Mouse (Mus musculus) c-Kit-positive CD71-negative TER-119-negative erythroid progenitor cells, embryonic 14.5 days (primary cell): ENCODE results near the gene Khnyn.
A peak's percentile ranks its signal among the peaks of the same experiment; 100 is the strongest.

ENCODE experiments used
- DNase-seq: peaks from one replicate; pipeline ENCODE4 v3.0.0-alpha.2; 2013; ENCODE audit warnings: low read depth

Gene Khnyn

GRCm38 (mm10) chr14:55884713-55885113 is at the start of gene Khnyn:
Khnyn (plus strand) TSS chr14:55884947.
- peak; percentile 82 for DNase-seq

DNA sequence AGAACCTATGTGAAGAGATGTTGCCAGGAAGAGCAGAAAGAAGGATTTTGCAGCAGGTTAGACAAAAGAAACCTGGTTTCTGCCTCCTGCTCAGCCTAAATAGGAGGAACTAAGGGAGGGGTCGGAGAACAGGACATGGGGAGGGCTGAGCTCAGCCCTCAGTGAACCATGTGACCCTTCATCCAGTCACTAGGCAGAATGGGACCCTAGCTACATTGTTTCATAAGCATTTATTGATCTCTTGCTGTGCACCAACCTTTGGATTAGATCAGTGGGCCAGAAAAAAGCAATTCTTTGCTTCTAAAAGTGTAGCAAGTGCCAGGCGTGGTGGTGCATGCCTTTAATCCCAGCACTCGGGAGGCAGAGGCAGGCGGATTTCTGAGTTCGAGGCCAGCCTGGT is 46.4 kb upstream of the Khnyn start:
- no peak for DNase-seq

GRCm38 (mm10) chr14:55838740-55839139 is 46.0 kb upstream of the Khnyn start:
- no peak for DNase-seq

- no peak for DNase-seq
These were observed 43.8 kb upstream of the Khnyn start for GRCm38 (mm10) chr14:55840853-55841366.

DNA sequence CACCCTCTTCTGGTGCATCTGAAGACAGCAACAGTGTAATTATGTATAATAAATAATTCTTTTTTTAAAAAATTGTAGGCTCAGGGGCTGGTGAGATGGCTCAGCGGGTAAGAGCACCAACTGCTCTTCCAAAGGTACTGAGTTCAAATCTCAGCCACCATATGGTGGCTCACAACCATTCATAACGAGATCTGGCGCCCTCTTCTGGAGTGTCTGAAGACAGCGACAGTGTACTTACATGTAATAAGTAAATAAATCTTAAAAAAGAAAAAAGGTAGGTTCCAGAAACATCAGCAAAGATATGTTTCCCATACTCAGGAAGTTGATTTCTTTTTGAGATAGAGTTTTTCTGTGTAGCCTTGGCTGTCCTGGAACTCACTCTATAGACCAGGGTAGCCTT is 42.0 kb upstream of the Khnyn start:
- DNase-seq: no peak

DNA sequence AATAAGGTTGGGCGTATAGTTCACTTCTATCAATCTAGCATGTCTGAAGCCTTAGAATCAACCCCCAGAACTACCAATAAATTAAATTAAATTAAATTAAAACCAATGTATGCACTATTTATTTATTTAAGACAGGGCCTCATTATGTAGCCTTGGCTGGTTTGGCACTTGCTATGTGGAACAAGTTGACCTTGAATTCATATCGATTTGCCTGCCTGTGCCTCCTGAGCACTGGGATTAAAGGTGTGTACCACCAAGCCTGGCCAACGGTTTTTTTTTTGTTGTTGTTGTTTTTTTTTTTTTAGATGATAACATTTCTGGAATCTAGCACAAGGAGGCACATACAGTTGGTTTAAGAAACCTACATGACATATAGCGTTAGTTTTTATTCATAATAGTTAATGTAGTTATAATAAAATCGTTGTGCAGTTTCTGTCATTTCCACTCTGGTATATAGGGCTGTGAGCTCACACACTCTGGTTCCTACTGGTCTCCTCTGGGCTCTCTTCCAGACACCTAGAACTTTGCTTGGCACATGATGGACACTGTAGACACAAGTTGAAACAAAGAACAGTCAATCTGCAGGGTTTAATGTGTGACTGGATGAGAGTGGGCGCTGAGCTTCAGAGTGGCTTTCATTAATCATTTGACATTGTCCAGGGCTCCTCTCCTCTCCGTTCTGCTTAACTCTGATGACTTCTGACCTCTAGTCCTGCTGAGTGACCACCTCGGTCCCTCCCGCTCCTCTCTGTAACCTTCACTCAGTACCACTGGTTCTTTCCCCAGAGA is 39.0 kb upstream of the Khnyn start:
- no peak for DNase-seq

DNA sequence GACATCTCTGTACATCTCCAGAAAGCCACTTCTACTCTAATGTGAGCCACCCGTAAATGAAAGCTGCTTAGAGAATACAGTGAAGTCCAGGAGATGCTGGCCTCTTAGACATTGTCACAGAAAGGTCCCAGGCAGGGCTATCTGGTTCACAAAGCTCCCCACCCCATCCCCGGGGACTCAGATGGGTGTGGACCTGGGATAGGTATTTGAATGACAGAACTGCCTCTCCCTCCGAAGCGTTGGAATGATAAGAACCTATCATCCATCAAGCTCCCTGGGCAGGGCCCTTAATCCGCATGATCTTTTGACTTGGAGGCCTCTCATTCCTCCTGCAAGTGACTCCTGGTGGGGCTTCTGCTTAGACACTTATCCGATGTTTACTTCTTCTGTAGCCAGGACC is 33.9 kb upstream of the Khnyn start:
- DNase-seq: no peak

DNA sequence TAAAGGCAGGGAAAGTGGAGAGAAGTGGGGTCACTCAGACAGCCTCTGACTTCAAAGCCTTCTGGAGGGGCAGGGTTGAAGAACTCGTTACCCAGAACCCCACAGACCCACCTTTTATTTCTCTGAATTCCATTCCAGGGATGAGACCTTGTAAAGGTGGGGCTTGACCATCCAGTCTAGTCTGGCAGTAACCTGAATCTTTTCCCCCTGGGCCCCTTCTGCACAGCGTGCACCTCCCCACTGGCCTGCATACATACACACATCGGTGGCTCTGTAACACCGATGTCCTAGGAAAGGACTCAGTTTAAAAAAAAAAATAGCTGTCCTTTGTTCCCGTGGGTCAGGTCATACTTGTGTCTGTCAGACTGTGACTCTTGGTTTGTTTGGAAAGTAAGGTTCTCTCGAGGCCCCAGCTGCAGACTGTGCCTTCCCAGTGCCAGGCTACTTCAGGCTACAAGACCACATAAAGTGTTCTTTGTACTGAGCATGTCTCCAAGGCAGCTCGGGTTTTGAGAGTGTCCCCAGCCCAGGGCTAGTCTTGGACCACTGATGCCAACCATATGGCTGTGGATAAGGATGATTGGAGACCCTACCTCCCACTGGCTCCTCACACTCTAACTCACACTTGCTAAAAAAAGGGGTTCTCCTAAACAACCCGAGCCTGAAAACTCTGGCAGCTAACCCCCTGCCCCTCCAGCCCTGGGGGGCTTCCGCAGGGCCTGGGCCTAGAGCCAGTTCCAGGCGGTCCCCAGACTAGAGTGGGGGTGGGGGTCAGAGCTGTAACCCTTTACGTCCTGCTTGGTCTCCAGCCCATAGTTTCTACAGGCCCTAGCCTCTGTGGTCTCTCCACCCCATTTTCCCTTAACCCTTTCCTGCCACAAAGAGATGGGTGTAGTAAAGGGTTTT is 31.8 kb upstream of the Khnyn start:
- no peak for DNase-seq

DNA sequence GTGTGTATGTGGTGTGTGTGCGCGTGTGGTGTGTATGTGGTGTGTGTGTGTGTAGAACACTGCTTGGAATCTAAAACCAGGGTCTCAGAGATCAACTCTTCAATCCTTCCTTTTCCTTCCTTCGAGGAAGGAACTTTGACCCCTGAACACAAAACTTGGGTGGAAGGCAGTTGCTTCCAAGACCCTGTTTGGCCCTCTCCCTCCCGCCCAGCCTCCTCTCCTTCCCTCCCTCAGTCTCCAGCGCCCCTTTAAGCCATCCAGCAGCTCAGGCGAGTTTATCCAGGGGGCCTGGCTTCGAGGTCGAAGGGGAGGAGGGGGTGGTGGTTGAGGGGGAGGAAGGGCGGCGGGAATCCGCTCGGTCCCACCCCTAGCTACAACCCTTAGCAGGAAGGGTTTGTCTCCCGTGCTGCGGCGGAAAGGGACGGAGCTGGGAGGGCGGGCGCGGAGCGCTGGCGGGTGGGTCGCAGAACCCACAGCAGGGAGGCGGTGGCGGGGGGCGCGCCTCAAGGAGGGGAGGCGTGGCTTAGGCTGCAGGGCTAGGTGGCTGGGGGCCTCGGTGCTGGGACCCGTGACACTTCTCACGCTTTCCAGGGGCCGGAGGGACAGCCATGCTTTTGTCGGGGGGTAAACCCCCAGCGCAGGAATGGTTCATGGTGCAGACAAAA is 31.0 kb upstream of the Khnyn start, which contains the start of gene Nynrin:
TSS of gene Nynrin (plus strand) at position 390 of the 665 bp plus-strand sequence.
- DNase-seq: peak; percentile 46

- DNase-seq: no peak
These were observed 30.2 kb upstream of the Khnyn start for GRCm38 (mm10) chr14:55854406-55855100.

DNA sequence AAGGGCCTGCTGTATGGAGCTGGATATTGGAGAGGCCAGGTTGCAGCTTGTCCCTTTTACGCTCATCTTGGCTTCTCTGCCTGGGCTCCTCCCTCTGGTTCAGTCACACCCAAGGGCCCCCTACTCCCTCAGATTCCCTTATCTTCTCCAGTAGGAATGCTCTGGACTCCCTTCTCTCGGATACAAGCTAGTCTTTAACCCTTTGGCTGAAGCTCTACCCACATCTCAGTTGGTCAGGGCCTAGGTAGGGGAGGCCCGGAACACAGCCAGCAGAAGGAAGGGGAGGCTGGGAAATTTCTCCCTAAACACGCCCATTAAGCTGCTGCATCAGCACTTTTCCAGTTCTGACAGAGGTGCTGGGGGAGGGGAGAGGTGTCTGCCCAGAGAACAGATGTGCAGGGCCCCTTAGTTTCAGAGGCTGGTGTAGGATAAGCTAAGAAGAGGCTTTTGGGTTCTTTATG is 29.6 kb upstream of the Khnyn start:
- DNase-seq: no peak

- no peak for DNase-seq
These were observed 27.2 kb upstream of the Khnyn start for GRCm38 (mm10) chr14:55857588-55857987.

DNA sequence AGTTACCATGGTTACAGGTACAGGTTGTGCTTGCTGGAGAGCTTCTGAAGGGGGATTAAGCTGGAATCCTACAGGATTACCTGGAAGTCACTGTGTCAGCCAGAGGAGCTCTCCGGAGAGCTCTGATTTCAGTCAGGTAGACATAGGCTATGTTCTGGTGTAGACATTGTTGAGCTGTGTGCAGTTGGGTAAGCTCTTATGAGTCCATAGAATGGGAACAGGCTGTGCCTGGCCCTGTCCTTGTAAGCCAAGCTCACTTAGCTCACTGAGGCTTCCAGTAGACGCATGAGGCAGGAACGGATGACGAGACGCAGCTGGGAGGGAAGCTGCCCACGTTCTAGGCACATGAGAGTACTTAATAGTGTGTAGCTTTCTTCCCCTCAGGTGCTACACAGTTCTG is 22.6 kb upstream of the Khnyn start:
- DNase-seq: no peak

DNA sequence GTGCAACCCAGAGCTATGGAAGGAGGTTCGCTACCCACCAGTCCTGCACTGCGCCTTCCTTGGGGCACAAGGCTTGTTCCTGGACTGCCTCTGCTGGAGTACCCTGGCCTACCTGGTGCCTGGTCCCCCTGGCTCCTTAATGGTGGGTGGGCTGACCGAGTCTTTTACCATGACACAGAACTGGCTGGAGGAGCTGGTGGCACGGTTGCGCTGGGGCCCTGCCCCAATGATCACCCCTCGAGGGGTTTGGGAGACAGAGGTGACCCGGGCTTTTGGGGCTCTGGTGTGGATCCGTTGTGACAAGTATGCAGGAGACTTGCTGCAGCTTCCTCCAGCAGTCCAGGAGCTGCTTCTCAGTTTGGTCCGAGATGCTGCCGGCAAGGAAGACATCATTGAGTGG is 21.8 kb upstream of the Khnyn start:
- DNase-seq: no peak

- DNase-seq: peak; percentile 67
These were observed 21.0 kb upstream of the Khnyn start for GRCm38 (mm10) chr14:55863773-55864172.

- no peak for DNase-seq
These were observed 17.8 kb upstream of the Khnyn start for GRCm38 (mm10) chr14:55866962-55867361.

GRCm38 (mm10) chr14:55868230-55869026 is 16.3 kb upstream of the Khnyn start:
- DNase-seq: no peak

GRCm38 (mm10) chr14:55869538-55869937 is 15.2 kb upstream of the Khnyn start:
- DNase-seq: no peak

GRCm38 (mm10) chr14:55872039-55872438 is 12.7 kb upstream of the Khnyn start:
- DNase-seq: no peak

DNA sequence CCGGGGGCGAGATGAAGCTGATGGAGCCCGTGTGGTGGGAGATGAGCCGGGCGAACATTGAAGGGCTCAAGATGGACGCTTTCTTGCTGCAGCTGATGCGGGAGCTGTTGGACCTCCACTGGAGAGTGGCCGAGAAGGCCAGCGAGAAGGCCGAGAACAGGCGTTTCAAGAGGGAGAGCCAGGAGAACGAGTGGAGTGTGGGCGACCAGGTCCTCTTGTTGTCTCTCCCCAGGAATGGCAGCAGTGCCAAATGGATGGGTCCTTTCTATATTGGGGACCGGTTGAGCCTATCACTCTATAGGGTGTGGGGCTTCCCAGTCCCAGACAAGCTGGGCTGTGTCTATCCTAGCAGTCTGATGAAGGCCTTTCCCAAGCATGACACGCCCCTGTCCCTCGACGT is 12.2 kb upstream of the Khnyn start:
- DNase-seq: no peak

GRCm38 (mm10) chr14:55873242-55873713 is 11.5 kb upstream of the Khnyn start:
- DNase-seq: no peak
